Mouse (Mus musculus) Patski (cell line): ENCODE results near the gene Ncapd2. TPM values are rescaled to one million over a fixed set of nuclear protein-coding genes. Genes with fewer than 3 reads are reported as not detected.
A peak's percentile ranks its signal among the peaks of the same experiment; 100 is the strongest.

Experiments used
- ATAC-seq: fragments of 100-300 bp; one replicate; pipeline ENCODE4 v1.8.0; 2021
- CTCF ChIA-PET: fragments of 350-600 bp; sonication (Branson Sonifier 250); formaldehyde crosslinking; loops from one replicate; lab custom pipeline; 2022; ENCODE audit warnings: inconsistent platforms; lab: Charles Lee
- POLR2A ChIA-PET: fragments of 350-600 bp; sonication (Branson Sonifier 250); formaldehyde crosslinking; loops from one replicate; lab custom pipeline; 2022; ENCODE audit warnings: antibody characterized with exemption, inconsistent platforms; lab: Charles Lee
- DNase-seq: peaks from one replicate; pipeline ENCODE4 v3.0.0-alpha.2; 2011; ENCODE audit warnings: low read depth, low spot score
- H3K27me3 ChIP-seq: fragments of 371-371 bp; one replicate; pipeline ENCODE4 v1.5.1; 2021
- CTCF ChIP-seq: fragments of 100-300 bp; IDR thresholded peaks from one replicate; pipeline ENCODE4 v1.5.1; 2021
- in situ Hi-C: fragments of 300-500 bp; cut with MboI; formaldehyde crosslinking; loops from 3 replicates; pipeline ENCODE4 v1.11.1; 2018; ENCODE audit warnings: low pct_unique_long_range_greater_than_20kb, mixed read lengths
- polyA plus RNA-seq: library from polyadenylated mRNA; unstranded; gene quantifications from one replicate; pipeline ENCODE4 v1.2.3, GENCODE M21; 2021

Ncapd2 gene
- polyA plus RNA-seq, 1 experiment from 2014 or later, result 73.8 TPM

DNA sequence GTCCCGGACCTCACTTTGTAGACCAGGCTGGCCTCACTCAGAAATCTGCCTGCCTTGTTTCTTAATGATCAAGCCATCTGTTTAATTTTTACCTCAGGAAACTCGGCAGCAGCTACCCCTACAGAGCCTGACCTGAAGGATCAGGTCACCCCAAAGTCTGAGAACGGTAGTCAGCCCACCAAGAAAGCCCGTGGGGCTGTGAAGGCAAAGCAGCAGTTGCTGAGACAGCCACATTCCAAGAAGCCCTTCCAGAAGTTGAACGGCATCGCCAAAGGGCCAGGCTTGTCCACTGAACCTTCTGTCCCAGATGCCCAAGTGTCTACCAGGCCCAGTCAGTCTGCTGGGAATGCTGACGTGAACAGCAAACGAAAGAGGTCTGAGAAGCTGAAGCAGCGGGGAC, 47.6 kb downstream of the Ncapd2 start:
- CTCF ChIA-PET, result no interaction called here
- DNase-seq (no peak), ATAC-seq (no peak)
- in situ Hi-C loops, result no loop called here
- H3K27me3 ChIP-seq, result no peaks in the 10 kb centered on the region
- TF ChIP-seq CTCF, result no peak
- POLR2A ChIA-PET, result no interaction called here

DNA sequence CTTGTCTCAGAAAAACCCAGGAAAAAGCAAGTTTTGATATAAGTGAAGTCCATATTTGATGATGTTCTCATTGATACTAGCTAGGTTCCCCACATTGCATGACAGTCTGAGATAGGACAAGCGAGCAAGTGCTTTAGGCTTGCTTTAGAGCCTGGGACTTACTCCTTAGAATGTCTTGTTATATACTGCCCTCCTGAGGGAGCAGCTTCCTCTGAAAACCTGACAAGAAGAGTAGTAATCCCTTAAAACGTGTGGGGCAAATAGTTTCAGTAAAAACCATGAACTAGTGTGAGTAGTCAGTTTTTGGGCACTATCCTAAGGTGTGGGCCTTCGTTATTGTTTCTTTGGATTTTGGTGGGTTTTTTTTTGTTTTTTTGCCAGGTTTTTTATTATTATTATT, 48.4 kb downstream of the Ncapd2 start:
- POLR2A ChIA-PET, result no interaction called here
- no peak for TF ChIP-seq CTCF
- ATAC-seq (no peak), DNase-seq (no peak)
- H3K27me3 ChIP-seq, result no peaks in the 10 kb centered on the region
- in situ Hi-C loops, result no loop called here
- CTCF ChIA-PET, result interaction anchor here (0.9 to 1.4 kb wide), 2 partner anchors 76 to 123 kb away, joined by 3 read pairs; no protein-coding TSS in a partner anchor

DNA sequence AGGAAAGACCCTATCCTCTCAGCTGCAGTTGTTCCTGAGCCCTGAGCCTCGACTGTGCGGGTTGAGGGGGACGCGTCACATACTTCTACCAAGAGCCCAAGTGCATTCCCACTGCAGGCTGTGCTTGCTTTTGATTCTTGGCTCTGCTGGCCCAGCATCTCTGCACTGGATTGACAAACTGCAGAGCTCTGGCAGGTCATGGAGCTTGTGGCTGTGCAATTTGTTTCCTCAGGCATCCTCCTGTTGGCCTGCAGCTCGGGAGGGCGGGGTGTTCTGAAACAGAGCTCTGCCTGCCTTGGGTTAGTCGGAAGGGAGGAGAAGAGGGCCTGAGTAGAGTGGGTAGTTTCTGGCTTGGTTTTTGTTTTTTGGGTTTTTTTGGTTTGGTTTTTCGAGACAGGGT, 49.1 kb downstream of the Ncapd2 start:
- DNase-seq (no peak), ATAC-seq (no peak)
- POLR2A ChIA-PET, result interaction anchor here (1.2 kb wide), 1 partner anchor 21 kb away, joined by 4 read pairs; no protein-coding TSS in a partner anchor
- in situ Hi-C loops, result no loop called here
- TF ChIP-seq CTCF, result no peak
- no peaks in the 10 kb centered on the region for H3K27me3 ChIP-seq
- CTCF ChIA-PET, result interaction anchor here (0.9 to 1.4 kb wide), 2 partner anchors 77 to 124 kb away, joined by 3 read pairs; no protein-coding TSS in a partner anchor

DNA sequence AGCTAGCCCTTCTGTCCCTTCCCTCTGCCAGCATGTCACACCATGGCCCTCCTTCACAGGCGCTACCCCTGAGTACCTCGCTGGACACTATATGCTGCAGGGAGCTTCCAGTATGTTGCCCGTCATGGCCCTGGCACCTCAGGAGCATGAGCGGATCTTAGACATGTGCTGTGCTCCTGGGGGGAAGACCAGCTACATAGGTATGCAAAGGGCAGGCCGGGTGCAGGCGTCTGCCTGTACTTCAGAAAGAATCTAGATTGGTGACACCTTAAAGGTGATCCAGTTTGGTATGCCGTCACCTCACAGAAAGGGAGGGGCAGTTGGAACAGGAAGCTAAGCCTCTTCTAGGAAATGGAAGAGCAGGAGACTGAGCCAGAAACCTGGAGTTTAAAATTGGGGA, 51.8 kb downstream of the Ncapd2 start:
- ChIA-PET CTCF (interaction anchor here (1.4 kb wide), 1 partner anchor 132 kb away, joined by 6 read pairs; no protein-coding TSS in a partner anchor), POLR2A (interaction anchor here (0.6 to 1.2 kb wide), 2 partner anchors 12 to 21 kb away, joined by 3 to 4 read pairs; no protein-coding TSS in a partner anchor)
- in situ Hi-C loops, result loop anchor here (10.0 kb wide), 1 partner anchor 215 kb away; no protein-coding TSS in a partner anchor

DNA sequence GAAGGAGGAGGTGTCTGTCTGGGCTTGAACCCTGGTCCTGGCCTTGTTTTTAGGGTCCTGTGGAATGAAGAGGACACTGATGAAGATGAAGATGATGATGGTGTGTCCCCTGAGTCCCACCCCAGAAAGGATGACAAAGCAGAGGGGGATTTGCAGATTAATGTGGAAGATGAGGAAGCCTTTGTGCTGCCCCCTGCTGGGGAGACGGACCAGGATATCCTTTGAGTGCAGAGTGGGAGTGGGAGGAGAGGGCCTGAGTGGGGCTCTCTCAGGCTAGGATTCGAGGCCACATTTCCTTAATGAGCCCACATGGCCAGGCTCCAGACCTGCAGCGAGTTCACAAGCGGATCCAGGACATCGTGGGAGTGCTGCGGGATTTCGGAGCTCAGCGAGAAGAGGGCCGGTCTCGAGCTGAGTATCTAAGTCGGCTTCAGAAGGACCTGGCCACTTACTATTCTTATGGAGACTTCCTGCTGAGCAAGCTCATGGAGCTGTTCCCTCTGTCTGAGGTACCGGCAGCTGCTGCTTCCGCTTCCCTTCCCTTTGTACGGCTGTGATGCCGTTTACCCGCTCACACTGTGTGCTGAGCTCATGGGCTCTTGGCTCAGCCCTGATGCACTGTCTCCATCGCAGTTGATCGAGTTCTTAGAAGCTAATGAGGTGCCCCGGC, 54.4 kb downstream of the Ncapd2 start:
- in situ Hi-C loops, result loop anchor here (10.0 kb wide), 1 partner anchor 218 kb away; no protein-coding TSS in a partner anchor
- no peak for DNase-seq
- TF ChIP-seq CTCF, result no peak

More for the DNA sequence above, 51.8 kb downstream of the Ncapd2 start:
- TF ChIP-seq CTCF, result no peak
- H3K27me3 ChIP-seq, result no peaks in the 10 kb centered on the region
- ATAC-seq (no peak), DNase-seq (no peak)

DNA sequence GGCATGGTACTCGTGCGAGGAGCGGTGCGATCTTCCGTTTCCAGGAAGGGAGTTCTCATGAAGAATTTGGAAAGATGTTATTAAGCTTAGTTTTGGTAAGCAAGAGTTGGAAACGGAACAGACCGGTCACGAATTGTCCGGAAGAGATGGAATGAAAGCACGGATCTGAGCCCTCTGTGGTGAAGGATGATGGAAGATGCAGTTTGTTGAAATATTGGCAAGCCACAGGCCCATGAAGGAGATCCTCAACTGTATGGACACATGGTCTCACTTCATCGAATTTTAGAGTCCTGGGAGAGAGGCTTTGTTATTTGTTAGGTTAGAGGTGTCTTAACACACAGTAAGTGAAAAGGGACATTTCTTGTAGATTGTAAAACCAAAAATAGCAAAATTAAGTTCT, 59.0 kb downstream of the Ncapd2 start:
- H3K27me3 ChIP-seq, result no peaks in the 10 kb centered on the region
- ATAC-seq, result no peak
- no peak for DNase-seq
- TF ChIP-seq CTCF, result no peak
- ChIA-PET CTCF (interaction anchor here (1.7 kb wide), 1 partner anchor 15 kb away, joined by 5 read pairs; no protein-coding TSS in a partner anchor), POLR2A (interaction anchor here (0.6 kb wide), 2 partner anchors 98 to 139 kb away, joined by 3 read pairs; no protein-coding TSS in a partner anchor)
- in situ Hi-C loops, result loop anchor here (10.0 kb wide), 1 partner anchor 222 kb away; no protein-coding TSS in a partner anchor

More for the DNA sequence above, 54.4 kb downstream of the Ncapd2 start:
- ChIA-PET CTCF (interaction anchor here (1.0 to 3.0 kb wide), 3 partner anchors 12 to 25 kb away, joined by 3 to 17 read pairs (median 7); no protein-coding TSS in a partner anchor), POLR2A (no interaction called here)
- H3K27me3 ChIP-seq, result no peaks in the 10 kb centered on the region
- no peak for ATAC-seq

DNA sequence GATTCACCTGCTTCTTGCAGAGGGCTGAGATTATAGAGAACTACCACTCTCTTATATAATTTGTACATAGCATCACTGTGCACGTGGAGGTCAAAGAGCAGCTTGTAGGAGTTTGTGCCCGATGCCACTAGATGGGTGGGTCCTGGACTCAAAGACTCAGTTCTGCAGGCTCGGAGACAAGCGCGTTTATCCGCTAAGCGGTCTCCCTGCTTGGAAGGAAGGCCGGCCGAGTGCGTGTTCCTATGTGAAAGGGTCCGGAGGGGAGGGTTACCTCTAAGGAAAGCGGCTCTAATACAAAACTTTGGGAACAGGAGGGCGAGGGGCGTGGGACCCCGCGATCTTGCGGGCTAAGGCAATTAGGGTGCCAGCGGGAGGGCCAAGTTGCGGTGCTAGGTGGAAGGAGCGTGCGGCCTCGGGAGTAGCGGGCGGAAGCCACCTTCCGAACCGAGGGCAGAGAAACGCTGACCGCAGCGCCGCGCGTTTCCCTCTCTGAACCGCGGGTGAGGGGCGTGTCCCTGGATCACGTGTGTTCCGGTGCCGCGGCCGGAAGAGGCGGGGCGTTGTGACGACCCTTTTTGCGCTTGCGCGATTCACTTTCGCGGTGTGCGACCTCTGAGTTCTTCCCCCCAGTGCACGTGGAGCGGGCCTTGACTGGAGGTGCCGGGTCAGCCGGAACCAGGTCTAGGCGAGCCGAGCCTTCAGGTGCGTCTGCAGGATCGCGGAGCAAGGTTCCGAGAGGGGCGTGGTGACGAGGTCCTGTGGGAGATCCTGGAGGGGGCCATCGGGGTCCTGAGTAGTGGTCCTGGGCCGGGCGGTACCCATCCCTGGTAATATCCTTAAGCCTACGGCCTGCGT, 60.0 kb downstream of the Ncapd2 start, which contains the start of gene Nop2:
Nop2 (plus strand) TSS at position 608 of the 855 bp plus-strand sequence.
- DNase-seq, result peak; percentile 62
- H3K27me3 ChIP-seq, result no peaks in the 10 kb centered on the region
- ChIA-PET CTCF (no interaction called here), POLR2A (no interaction called here)
- ATAC-seq, result peak; percentile 61
- in situ Hi-C loops, result loop anchor here (10.0 kb wide), 1 partner anchor 223 kb away; no protein-coding TSS in a partner anchor
- no peak for TF ChIP-seq CTCF

DNA sequence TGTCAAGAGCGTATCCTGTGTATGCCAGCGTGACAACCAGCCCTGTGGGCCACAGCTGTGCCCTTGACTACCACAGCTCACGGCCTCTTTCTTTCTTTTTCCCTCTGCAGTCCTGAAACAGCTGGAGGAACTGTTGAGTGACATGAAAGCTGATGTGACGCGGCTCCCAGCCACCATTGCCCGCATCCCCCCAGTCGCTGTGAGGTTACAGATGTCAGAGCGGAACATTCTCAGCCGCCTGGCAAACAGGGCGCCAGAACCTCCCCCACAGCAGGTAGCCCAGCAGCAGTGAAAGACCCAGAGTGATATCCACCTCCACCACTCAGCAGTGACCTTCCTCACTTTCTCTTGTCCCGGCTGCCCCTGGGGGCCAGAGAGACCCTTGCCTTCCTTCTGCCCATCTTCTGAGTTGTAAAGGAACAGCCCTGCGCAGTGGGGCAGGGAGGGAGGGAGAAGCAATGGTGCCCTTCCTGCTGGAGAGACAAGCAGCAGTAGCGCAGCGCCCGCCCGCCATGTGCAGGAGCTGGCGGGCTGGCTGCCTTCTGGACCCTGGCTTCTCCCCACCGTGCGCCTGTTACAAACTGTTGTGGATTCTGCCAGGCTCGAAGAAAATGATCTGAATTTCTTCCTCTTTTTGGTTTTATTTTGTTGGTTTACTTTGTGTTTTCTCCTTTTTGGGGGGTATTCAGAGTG, 61.6 kb downstream of the Ncapd2 start:
- ATAC-seq (no peak), DNase-seq (no peak)
- in situ Hi-C loops, result loop anchor here (10.0 kb wide), 1 partner anchor 225 kb away; no protein-coding TSS in a partner anchor
- POLR2A ChIA-PET, result interaction anchor here (0.5 to 0.6 kb wide), 2 partner anchors 164 to 195 kb away, joined by 3 read pairs; partner anchors contain the start of gene Cops7a
- CTCF ChIA-PET, result interaction anchor here (0.8 to 1.4 kb wide), 2 partner anchors 15 to 22 kb away, joined by 3 to 5 read pairs; no protein-coding TSS in a partner anchor
- TF ChIP-seq CTCF, result no peak
- H3K27me3 ChIP-seq, result no peaks in the 10 kb centered on the region

DNA sequence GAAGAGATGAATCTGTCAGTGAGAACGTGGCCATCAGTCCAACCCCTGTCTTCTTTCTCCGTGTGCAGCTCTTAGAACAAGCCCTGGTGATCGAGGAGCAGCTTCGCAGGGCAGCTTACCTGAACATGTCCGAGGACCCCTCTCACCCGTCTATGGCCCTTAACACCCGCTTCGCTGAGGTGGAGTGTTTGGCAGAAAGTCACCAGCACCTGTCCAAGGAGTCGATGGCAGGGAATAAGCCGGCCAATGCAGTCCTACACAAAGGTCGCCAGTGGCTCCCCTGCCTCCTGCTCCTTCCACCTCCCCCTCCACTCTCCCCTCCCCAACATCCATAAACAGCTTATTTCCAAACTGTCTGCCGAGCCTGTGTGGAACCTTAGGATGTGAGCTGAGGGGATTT, 62.8 kb downstream of the Ncapd2 start:
- CTCF ChIA-PET, result interaction anchor here (0.8 to 1.4 kb wide), 2 partner anchors 14 to 23 kb away, joined by 3 to 5 read pairs; no protein-coding TSS in a partner anchor
- POLR2A ChIA-PET, result no interaction called here
- in situ Hi-C loops, result no loop called here

More for the DNA sequence above, 62.8 kb downstream of the Ncapd2 start:
- no peaks in the 10 kb centered on the region for H3K27me3 ChIP-seq
- DNase-seq, result no peak
- TF ChIP-seq CTCF, result no peak
- no peak for ATAC-seq
